Mouse (Mus musculus): ENCODE measurements around the gene Adgrv1.
A peak's percentile ranks its signal among the peaks of the same experiment; 100 is the strongest.
"Not testable (repeated sequence)": the region's sequence is repeated elsewhere in the genome, so short reads cannot be mapped to it uniquely, and the experiment has no call there.

The Adgrv1 gene

DNA sequence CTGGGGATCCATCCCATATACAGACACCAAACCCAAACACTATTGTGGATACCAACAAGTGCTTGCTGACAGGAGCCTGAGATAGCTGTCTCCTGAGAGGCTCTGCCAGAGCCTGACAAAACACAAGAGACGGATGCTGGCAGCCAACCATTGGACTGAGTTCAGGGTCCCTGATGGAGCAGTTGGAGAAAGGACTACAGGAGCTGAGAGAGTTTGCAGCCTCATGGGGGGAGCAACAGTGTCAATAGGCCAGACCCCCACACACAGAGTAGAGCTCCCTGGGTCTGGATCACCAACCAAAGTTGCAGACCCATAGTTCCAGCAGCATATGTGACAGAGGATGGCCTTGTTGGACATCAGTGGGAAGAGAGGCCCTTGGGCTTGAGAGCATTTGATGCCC is 5.1 kb downstream of the Adgrv1 start:
- not testable (repeated sequence) for DNase-seq (ENCODE audit: extremely low spot score)

DNA sequence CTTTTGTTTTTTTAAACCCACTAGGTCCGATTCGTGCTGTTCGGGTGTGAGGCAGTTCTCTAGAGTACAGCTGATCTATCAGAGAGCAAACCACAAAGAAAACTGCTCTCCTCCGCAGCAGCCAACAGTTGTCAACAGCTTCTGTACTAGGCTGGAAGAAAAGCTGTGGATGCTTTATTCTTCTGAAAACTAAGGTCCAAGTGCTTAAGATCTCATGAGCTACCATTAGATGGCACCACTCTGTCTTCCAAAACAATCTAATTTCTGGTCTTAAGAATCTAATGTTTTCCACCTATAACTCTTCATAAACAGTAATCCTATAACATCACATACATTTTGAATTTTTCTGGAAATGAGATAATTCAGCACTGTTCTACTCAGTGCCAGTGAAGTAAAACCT is 22.6 kb downstream of the Adgrv1 start:
- no peak for DNase-seq (ENCODE audit: extremely low spot score)

DNA sequence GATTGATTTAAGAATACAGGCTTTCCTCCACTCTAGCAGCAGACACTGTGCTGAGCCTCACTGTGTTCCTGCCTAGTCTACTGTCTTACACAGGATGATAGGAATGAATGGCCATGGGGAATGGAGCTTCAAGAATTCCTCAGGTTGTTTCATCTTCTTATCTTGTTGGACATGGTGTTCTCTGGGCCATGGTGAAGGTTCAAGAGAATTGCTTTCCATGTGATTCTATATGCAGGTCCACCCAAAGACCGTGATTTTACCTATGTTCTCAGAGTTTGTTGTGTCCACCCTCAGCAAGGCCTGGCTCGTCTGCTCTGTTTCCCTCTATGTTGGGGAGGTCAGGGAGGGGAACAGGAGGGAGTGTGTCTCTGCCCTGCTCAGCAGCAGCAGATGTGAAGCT is 26.0 kb downstream of the Adgrv1 start:
- no peak for DNase-seq (ENCODE audit: extremely low spot score)

DNA sequence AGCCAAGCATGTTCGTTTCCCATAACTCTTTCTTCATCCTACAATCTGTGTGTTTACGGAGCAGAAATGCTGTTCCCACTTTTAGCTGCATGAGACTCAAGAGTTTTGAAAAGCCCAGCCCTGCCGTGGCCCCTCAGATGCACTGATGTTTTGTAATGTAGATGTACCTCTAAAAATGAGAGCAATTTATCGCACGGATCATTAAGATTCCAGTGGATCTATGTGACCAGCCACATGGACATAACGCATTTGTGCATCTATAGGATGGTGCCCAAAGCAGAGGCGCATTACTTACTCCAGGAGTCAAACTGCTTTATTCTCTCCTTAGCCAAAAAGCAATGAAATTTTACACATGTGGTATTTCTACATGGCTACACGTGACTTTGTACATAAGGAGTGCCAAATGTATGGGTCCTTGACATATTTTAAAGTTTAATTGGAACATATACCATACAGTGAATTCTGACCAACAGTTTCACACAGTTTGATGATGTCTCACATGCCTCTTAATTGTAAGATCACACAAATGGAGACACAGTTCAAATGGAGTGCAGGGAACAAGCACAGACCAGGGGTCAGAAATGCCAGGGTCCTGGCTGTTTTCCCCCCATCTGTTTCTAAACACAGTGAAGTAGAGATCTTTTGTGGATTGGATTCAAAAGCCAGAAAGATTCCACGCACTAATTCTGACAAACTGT is 35.9 kb downstream of the Adgrv1 start:
- DNase-seq (ENCODE audit: extremely low spot score), result peak; percentile 26

DNA sequence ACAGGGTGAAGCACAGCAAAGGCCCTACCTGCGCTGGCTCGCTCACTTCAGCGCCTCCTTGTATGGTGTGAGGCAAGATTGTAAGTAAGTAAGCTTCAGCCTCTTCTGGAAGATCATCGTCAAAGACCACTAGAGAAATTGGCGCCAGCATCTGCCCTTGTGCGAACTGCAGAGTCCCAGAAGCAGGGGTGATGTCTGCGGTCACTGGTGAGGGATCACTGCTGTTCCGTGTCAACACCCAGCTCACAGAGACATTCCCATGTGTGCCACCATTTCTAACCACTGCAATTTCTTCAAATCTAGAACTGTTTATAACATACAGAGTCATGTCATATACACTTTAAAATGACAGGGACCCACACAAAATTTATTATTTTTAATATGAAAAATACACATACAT is 54.3 kb downstream of the Adgrv1 start:
- no peak for DNase-seq (ENCODE audit: extremely low spot score)

DNA sequence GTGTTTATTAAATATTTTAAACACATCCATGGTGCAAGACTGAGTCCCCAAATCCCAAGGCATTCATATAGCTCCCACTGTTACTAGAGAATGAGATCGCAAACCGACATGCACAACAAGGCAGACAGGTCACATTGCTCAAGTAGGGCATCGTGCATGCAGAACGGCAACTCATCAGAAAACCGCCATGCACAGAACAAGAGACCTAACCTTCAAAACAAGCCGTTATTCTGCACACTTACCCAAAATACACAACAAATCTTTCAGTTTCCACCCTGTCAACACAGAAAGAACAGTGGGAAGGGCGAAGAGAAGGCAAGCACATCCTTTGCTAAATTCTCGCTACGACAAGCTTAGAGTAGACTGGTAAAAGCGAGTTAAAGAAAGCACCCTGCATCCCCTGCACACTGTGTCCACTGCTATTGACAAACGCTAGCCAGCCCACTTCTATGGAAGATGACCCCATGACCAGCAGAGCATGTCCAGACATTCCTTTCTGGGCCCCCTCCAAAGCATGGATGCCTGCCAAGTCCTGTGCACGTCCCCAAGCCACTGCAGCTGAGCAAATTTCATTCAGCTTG is 62.6 kb downstream of the Adgrv1 start:
- DNase-seq (ENCODE audit: extremely low spot score), result peak; percentile 57

DNA sequence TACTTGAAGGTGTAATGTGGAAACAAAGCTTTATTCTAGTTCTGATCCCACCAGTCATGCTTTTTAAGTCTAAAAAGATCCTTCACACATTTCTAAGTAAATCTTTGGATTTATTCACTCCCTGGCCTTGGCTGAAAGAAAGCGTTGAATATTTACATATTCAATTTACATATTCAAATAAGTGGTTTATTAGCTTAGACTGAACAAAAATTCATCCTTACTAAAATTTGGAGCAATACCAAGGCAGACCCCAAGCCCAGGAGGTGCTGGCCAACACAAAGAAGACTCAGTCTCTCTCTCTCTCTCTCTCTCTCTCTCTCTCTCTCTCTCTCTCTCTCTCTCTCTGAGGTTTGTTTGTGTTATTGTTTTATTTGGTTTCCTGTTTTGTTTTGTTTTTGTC is 82.9 kb downstream of the Adgrv1 start:
- DNase-seq (ENCODE audit: extremely low spot score), result no peak

DNA sequence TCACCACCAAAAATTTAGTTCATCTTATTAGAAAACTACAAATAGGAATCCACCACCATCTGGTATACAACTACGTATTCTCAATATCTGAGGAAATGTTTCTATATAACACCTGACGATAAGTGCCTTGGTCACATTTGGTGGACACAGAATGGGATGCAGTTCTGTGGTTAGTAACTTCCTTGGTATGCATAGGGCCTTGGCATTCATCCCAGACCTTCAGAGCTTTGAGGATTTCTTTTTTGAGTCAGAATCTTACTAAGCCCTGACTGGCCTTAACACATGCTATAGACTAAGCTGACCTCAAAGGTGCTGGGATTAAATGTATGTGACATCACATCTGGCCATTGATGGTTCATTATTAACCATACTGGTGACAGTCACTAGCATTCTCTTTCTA is 98.0 kb downstream of the Adgrv1 start:
- DNase-seq (ENCODE audit: extremely low spot score), result no peak

DNA sequence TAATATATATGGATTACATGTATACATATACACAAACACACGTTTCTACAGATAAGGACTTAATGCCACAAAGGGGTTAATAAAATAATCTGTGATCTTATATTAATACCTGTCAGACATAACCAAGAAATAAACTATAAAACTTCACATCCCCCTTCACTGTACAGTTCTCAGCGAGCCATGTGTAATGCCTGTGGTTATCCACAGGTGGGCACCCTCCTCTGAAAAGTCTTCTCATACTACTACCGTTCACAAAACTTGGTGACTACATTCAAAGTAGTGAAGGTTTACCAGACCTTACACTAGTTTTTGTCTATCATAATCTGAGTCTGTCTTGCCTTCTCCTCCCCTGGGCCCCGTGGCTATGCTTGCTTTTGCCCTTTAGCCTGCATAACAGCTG is 106.3 kb downstream of the Adgrv1 start:
- no peak for DNase-seq (ENCODE audit: extremely low spot score)

DNA sequence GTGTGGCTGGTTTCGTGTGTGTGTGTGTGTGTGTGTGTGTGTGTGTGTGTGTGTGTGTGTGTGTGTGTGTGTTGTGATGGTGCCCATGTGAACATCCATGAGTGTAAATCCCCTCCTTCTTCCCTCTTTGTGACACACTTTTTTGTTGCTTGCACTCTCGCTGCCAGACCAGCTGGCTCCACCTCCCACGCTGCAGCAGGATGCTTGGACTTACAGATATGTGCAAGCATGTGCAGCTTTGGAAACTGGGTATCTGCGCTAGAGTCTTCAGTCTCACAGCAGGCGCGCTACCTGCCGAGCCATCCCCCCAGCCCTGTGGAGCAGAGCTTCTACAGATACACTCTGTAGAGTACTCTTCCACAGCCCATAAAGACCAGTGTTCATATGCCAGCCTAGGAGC is 122.8 kb downstream of the Adgrv1 start:
- DNase-seq (ENCODE audit: extremely low spot score), result no peak

DNA sequence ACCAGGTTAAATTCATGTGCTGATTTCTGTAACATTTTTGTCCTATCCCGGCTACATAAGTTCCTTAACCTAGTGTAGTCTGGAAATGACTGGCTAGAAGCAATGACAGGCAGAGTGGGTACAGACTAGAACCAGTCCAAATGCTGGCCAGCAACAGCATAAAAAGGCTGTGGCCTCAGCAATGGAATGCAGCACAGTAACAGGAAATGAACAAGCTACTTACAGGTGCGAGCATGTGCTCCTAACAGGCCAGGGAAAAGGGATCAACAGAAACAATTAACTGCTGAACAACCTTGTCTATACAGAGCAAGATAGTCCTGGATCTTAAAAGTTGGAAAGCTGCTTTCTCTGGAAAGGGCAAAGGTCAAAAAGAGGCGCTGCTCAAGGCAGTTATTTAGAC is 135.9 kb downstream of the Adgrv1 start:
- no peak for DNase-seq (ENCODE audit: extremely low spot score)

DNA sequence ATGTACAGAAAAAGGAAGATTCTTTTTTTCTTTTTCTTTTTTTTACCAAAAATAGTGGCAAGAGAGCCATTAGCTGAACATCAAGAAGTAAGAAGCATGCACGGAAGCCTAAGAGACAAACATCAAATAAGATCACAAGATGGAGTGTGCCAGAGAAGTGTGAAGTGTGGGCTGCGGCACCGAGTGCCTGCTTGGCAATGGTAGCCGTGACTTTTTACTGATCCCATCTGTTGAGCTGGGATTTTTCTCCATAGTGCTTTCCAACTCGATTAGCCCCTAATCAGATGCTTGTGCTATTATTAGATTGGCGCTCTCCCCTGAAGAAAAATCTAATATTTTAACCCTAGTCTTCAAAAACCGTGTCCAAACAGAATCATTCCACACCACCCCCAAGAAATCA is 141.0 kb downstream of the Adgrv1 start:
- no peak for DNase-seq (ENCODE audit: extremely low spot score)

DNA sequence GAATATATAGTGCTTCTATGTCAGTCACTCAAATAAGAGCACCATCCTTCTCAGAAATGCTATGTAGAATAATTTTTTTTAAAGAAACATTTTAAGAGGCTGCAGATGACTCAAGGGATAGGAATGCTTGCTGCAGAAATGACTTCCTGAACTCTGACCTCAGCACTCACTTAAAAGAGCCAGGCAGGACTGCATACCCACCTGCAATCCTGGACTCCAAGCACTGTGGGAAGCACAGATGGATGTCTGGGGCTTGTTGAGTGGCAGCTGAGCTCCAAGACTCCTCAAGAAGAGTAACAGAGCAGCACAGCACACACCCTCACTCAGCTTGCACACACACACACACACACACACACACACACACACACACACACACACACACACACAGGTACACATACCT is 146.0 kb downstream of the Adgrv1 start:
- DNase-seq (ENCODE audit: extremely low spot score), result no peak

DNA sequence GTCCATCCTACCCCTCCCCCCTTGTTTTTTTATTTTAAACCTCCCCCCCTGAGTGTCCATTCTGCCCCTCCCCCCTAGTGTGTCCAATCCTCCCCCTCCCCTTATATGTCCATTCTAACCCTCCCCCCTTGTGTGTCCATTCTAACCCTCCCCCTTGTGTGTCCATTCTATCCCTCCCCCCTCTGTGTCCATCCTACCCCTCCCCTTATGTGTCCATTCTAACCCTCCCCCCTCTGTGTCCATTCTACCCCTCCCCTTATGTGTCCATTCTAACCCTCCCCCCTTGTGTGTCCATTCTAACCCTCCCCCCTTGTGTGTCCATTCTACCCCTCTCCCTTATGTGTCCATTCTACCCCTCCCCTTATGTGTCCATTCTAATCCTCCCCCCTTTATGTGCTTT is 159.2 kb downstream of the Adgrv1 start:
- no peak for DNase-seq (ENCODE audit: extremely low spot score)

DNA sequence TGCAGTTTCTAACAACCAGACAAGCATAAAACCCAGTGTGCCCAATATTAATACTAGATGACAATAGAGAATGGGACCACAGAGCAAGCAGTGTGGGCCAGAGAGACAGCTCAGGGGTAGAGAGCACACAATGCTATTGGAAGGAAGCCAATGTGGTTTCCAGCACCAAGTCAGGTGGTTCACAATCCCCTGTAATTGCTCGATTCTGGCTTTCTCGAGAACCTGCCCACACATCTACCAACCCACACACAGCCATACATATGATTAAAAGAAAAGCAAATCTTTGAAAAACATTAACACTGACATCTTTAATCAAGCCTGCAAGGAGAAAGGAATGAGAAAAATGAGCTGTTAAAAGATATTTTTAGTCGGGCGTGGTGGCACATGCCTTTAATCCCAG is 166.3 kb downstream of the Adgrv1 start:
- DNase-seq (ENCODE audit: extremely low spot score), result no peak

DNA sequence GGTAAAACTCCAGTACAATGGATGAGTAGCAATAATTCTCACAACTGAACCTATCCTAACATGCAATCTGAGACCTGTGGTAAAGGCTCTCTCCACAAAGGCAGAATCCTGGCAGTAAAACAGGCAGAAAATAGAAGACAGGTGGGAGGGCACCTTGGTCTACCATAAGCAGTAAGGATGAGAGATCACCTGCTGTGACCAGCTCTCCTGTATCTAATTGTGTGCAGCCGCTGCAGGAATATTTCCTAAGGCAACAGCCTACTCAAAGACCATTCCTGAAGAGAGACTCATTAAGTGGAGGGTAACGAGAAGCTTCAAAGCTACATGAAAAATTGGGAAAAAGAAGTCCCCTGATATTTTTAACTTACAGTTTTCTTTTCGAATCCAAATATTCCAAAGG is 167.2 kb downstream of the Adgrv1 start:
- no peak for DNase-seq (ENCODE audit: extremely low spot score)

DNA sequence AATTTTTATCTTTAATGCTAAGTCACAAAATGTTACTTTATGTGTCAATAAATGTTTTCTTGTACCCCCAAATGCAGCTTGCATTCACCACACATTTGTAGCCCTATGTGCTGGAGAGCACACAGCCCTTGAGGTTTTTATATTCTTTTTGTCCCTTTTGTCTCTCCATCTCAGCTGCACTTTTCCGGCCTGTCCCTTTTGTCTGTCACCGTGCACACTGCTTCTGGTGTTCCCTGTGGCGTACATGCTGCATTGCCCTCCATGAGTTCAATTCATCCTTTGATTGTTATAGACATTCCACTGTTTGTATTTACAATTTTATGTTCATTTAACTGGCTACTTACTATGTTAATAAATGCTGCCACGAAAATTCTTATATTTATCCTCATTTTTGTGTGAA is 183.3 kb downstream of the Adgrv1 start:
- no peak for DNase-seq (ENCODE audit: extremely low spot score)

DNA sequence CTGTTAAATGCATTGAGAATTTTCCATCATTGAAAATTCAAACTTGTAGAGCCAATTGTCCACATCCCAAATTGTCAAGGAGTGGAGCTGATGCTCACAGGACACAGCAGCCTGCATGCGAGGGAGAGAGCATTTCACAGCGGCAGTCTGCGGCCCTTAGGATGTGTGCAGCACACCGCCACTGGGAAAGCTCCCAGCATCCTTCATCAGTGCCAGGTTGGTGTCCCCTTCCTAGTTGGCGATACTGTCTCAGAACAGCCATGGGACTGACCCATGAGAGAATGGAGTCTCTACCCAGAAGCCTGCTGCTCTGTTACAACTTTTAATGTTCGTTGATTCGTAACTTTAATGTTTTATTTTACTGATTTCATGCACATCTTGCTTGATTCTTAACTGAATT is 183.8 kb downstream of the Adgrv1 start:
- no peak for DNase-seq (ENCODE audit: extremely low spot score)

DNA sequence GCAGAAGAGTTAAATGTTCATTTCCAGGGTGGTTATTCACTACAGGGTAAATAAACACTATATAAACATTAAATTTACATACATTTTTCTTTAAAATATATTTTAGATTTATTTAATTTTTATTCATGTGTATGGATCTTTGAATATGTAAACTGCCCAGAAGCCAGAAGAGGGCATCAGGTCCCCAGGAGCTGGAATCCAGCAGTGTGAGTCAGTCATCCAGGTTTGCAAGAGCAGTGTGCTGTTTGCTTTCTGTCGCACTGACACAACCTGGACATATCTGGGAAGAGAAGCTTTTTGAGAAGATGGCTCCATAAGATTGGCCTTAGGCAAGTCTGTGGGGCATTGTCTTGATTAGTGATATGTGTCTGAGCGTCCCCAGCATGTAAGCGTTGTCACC is 191.5 kb downstream of the Adgrv1 start:
- no peak for DNase-seq (ENCODE audit: extremely low spot score)

DNA sequence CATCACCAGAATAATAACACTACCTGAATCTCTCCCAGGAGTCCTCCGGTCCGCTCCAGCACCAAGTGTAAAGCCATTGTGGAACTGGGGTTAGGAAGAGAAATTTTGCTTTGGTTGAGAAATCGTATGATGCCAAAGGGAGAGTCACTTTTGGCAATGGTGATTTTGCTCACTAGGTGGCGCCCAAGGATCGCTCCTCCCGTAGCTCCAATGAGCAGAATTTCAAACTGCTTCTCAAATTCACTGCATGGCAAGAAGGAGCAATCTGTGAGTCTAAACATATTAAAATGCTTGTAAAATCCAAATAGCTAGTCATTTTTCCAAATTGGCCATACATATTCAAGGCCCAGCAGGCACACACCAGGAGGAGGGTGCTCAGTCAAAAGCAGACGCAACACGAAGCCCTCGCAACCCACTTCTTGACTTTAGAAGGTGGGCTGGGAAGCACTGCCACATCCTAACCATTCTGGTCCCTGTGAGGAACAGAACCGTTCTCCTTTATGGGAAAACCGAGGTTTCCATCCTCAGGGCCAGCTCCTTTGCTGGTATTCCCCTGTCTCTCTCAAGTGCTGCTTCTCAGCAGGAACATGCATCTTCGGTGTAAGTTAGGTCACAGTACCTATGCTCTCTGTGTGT is 193.4 kb downstream of the Adgrv1 start:
- DNase-seq (ENCODE audit: extremely low spot score), result peak; percentile 64

DNA sequence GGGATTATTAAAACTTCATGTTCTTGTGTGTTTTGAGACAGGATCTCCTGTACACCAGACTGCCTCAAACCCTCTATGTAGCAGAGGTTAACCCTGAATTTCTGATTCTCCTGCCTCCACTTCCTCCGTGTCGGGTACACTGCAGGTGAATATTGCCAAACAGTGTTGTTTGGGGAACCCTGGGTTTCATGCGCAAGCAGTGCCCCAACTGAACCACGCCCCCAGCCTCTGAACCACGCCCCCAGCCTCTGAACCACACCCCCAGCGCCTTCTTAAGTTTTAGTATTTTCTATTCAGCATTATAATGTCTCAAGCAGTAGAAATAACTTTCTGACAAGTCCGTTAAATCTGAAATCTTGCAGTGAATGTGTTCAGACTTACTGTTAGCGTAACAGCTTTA is 195.9 kb downstream of the Adgrv1 start:
- DNase-seq (ENCODE audit: extremely low spot score), result no peak

DNA sequence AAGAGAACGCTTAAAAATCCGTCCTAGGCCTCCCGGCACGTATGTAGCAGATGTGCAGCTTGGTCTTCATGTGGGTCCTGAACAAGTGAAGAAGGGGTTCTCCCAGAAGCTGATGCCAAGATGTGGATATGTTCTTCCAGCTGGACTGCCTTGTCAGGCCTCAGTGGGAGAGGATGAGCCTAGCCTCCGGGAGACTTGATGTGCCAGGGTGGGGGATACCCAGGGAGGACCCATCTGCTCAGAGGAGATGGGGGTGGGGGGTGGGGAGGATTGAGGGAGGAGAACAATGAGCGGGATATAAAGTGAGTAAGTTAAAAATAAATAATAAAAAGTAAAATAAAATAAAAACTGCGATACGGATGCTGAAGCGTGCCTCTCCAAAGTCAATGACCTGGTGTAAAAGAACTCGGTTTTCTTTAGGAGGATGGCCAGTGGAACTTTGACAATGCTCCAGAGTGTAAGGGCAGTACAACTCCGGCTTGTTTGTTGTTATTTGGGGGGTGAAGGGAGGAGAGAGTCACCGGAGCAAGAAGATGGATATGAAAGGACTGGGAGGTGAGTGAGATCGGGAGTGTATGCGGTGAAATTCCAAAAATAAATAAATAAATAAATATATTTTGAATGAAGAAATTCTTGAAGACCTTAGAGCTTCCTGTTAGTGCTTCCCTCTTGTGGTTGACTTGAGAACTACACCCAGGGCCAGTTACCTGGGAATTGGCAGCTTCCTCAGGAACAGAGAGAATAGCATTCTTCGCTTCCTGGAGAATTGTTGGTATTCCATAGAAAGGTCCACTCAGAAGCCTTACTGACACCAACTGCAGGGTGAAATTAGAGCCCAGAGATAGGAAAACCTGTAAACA is 205.8 kb downstream of the Adgrv1 start:
- peak; percentile 49 for DNase-seq (ENCODE audit: extremely low spot score)

DNA sequence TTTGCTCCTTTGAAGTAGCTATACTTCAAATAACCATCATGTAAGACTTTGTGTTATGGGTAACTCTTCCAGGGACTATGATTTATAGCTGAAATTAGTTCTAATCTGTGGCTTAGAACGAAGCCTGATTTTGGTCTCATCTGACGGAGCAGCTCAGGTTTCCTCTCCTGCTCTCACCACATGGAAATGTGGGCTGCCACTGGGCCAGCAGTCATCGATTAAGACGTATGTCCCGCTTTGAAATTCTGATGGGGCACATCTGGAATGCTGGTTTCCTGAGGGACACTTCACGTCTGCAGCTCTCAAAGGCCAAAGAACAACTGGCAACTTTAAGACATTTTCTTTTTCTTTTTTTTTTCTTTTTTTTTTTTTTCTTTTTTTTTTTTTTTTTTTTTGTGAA is 207.8 kb downstream of the Adgrv1 start:
- DNase-seq (ENCODE audit: extremely low spot score), result no peak

Data from embryo, embryonic 9.5 days (tissue).